Mouse (Mus musculus): ENCODE measurements around the gene Cnga3. TPM values are rescaled to one million over a fixed set of nuclear protein-coding genes. Genes with fewer than 3 reads are reported as not detected.

The Cnga3 gene
- total RNA-seq, 2 experiments from 2014 or later, result not detected

DNA sequence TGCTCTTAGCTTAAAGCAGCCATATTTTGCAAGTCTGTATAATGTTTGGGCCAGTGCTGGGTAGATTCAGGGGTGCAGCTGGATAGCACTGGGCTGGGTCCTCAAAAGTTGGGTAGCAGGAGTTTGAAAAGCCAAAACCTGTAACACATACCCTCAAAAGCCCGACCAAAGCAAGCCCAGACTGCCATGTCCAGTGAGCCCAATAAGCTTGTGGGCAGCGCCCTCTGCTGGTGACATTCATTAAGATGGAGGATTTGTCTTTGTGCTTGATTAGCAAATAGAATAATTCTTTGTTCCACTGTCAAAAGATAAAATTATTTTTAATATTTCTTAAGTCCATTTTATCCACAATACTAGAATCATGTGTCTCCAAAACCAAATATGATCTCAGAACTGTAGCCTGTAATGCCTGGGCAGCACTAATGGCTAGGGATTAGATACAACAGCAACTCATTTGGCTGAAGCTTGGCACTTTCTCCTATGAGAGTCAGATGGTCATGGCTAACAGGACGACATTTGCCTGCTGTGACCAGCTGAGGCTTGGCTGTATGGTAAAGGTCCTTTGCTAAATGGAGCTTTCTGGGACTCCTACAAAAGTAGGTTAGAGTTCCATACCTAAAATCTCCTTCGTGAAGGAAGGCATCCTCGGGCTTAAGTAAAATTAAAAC lies 36.5 kb downstream of the Cnga3 start:
- intact Hi-C loops (cut with DNase I), result loop anchor here (1.0 to 5.0 kb wide), 3 partner anchors 58 to 514 kb away; no protein-coding TSS in a partner anchor
- DNase-seq (ENCODE audit: low spot score in 2 of 2), result peak; percentile 85 to 89

DNA sequence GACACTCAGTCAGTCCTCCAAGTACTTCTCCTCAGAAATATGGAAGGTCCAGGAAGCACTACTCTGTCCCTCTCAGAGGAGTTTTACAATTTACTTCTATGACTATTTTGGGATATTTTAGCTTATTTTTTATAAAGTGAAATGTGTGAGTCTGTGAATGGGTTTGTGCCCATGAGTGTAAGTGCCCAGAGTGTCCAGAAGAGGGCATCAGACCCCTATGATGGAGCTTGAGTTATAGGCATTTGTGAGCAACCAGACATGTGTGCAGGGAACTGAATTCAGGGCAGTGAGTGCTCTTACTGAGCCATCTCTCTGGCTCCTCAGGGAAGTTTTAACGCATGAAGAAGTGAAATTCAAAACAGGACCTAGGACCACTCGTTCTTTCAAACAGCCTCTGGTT lies 44.2 kb downstream of the Cnga3 start:
- no peak for DNase-seq (ENCODE audit: low spot score in 2 of 2)
- intact Hi-C loops (cut with DNase I), result no loop called here

DNA sequence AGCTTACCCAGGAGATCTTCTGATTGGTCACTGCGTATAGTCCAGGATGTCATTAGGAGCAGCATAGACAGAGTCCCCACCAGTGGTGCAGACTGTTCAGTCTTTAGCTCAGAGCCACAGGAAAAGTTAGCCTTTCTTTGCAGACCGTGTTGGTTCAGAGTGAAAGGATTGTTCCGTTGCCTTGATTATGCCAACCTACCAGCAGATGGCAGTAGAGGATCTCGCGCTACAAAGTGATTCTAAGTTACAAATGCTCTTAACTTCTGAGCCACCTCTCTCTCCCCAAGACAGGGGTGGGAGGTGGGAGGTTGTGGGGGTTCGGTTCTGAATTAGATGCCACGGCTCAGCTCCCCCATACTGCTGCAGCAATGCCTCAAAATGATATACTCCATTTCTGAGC lies 58.2 kb downstream of the Cnga3 start:
- intact Hi-C loops (cut with DNase I), result loop anchor here (2.0 kb wide), 2 partner anchors 128 to 364 kb away; no protein-coding TSS in a partner anchor
- peak; percentile 71 to 79 for DNase-seq (ENCODE audit: low spot score in 2 of 2)

DNA sequence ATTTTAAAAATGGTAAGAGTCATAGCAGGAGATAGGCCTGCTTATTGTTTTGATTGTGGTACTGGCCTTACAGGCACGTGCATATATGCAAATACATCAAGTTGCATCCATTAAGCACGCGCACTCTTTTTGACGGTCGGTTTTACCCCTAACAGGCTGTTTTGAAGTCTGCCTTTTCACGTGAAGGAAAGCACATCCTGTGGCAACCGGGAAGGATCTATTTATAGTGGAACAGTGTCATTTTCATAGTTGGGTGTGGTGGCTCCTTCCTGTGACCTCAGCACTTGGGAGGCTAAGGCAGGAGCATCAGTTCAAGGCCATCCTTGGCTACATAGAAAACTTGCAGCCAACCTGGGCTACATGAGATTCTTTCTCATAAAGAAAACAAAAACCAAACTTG lies 72.3 kb downstream of the Cnga3 start:
- intact Hi-C loops (cut with DNase I), result no loop called here
- no peak for DNase-seq (ENCODE audit: low spot score in 2 of 2)

GRCm38 (mm10) chr1:37287748-37288147 lies 73.5 kb downstream of the Cnga3 start:
- intact Hi-C loops (cut with DNase I), result no loop called here
- no peak for DNase-seq (ENCODE audit: low spot score in 2 of 2)

- DNase-seq (ENCODE audit: low spot score in 2 of 2), result peak; percentile 67 to 77
- intact Hi-C loops (cut with DNase I), result no loop called here
Observed at GRCm38 (mm10) chr1:37288181-37288935, 74.1 kb downstream of the Cnga3 start.

DNA sequence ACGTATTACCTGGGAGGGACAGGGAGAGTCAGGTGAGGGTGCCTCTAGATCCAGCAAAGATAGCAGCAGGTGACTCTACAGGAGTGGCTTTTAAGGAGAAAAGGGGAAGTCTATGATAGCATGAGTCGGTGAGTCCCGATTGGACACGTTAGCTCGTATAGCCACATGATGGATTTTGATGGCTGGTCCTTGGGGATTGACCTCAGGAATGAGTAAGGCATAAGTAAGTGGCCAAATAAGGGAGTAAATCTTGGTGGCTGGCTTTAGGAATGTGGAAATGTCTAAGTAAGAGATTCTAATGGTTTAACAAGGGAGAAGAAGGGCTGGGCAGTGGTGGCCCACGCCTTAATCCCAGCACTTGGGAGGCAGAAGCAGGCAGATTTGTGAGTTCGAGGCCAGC lies 74.7 kb downstream of the Cnga3 start:
- intact Hi-C loops (cut with DNase I), result no loop called here
- DNase-seq (ENCODE audit: low spot score in 2 of 2), result no peak

- intact Hi-C loops (cut with DNase I), result no loop called here
- no peak for DNase-seq (ENCODE audit: low spot score in 2 of 2)
Observed at GRCm38 (mm10) chr1:37296414-37296813, 82.2 kb downstream of the Cnga3 start.

DNA sequence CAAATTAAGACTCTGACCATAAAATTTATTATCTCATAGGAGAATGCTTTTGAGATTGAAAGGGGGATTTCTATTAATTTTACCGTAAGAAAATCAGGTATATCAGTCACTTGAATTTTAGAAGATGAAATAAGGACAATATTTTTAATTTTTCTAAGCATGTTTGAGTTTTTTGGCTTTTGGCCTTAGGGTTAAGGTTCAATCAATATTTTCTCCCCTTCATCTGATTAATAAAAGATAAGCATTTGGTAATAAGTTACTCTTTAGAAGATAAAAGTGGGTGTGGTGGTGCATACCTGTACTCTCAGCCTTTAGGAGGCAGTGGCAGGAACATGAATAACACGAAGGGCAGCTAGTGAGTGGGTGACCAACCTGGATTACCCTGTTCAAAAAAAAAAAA lies 84.7 kb downstream of the Cnga3 start:
- DNase-seq (ENCODE audit: low spot score in 2 of 2), result no peak
- intact Hi-C loops (cut with DNase I), result no loop called here

DNA sequence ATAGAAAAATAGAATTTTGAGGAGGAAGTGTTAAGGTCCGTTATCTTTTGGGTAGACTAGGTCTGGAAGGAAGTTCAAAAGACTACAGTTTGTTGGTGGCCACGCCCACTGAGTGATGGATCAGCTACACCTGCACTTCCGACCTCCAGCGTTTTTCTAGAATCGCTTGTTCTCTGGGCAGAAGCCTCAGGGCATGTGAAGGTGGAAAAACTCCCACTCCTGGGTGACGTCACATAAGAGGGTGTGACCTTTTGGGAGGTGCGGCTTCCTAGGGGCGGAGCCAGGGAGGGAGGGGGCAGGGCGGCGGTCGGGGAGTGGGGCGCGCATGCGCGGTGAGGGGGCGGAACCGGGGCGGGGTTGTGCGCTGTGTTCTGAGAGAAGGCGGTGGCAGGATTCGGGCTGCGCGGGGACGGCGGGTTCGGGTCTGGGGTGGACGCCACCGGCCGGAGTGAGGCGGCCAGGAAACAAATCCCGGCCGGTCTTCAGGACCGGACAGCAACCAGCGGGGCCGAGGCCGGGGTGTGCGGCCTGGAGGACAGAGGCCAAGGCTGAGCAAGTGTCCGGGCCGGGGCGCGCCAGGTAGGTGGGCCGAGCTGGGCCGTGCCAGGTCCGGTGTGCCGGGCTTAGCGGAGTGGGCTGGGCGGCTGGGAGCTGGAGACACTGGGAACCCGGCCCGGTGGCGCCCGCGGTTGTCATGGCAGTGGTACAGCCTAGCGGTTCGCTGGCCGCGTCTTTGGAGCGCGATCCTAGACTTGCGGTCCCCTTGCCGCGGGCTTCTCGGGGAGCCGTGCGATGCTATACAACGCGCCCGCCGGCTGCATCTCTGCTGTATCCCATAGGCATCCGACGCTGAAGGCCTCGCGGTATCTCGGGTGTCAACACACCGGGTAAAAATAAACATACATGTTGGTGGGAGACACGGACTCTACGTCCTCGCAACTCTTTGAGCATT lies 85.6 kb downstream of the Cnga3 start, which contains the start of gene Inpp4a:
Gene Inpp4a, plus strand, starts transcription at position 326 of the 952 bp plus-strand sequence.
- intact Hi-C loops (cut with DNase I), result loop anchor here (2.0 to 5.0 kb wide), 2 partner anchors 47 to 69 kb away; no protein-coding TSS in a partner anchor
- DNase-seq (ENCODE audit: low spot score in 2 of 2), result peak; percentile 86 to 93

DNA sequence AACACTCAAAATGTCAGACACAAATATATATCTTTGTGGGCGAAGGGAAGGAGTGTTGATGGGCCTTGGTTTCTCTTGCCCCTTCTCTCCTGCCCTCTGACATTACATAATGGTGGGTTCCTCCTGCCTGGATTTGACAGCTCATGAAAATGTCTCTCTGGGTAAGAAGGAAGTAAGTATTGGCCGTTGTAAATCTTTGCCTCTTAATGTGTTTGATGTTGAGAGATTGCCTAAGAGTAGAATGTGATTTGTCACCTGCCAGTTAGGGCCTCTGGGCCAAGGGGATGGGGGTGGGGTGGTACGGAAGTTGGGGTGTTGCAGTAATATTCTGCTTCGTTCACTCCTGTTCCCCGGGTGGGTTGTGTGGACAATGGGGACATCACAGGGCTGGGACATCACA lies 86.4 kb downstream of the Cnga3 start:
- DNase-seq (ENCODE audit: low spot score in 2 of 2), result peak in 1 of 2 experiments; percentile 14
- intact Hi-C loops (cut with DNase I), result loop anchor here (2.0 to 5.0 kb wide), 2 partner anchors 47 to 68 kb away; no protein-coding TSS in a partner anchor

DNA sequence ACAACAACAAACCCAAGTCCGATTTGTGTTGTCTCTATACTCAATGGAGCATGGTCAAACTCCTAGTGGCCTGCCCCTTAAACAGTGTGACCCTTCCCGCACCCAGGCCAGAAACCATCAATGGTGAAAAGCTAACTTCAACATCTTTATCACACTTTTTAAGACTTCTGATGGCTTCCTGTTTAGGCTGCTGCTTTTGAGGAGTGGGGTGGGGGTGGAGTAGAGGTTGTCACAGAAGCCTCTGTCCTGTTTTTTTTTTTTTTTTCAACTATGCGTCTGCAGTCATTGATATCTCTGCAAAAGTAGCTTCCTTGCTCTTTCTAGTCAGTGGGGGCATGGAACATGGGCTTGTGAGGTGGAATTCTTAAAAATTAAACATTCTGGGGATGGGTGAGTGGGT lies 88.6 kb downstream of the Cnga3 start:
- intact Hi-C loops (cut with DNase I), result loop anchor here (5.0 kb wide), 1 partner anchor 44 kb away; no protein-coding TSS in a partner anchor
- no peak for DNase-seq (ENCODE audit: low spot score in 2 of 2)

DNA sequence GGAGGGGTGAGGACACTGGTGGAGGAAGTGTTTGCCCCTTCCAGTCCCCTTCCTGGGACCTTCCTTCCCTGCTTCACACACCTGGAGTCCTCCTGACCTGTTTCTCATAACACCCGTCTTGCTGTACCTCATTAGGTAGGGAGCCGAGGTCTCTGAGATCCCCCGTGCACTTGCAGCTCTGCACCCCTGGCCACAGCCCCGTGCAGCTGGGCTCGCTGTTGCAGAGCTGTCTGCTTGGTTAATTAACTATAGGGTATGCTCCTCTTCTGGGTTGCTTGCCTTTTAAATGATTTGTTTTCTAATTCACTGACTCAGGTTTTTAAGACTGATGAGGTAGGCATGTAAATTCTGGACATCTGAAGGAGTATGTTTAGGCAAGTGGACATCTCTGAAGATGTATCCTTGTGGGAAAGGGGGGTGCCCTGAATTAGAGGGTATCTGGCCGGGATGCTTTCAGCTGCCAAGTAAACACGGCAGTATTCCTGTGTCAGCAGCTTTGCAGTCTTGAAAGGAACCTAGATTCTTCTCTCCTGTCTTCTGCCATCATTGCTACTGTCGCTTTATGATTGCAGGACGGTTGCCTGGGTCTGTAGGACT lies 91.6 kb downstream of the Cnga3 start:
- no peak for DNase-seq (ENCODE audit: low spot score in 2 of 2)
- intact Hi-C loops (cut with DNase I), result no loop called here

- DNase-seq (ENCODE audit: low spot score in 2 of 2), result no peak
- intact Hi-C loops (cut with DNase I), result no loop called here
Observed at GRCm38 (mm10) chr1:37307586-37307985, 93.4 kb downstream of the Cnga3 start.

DNA sequence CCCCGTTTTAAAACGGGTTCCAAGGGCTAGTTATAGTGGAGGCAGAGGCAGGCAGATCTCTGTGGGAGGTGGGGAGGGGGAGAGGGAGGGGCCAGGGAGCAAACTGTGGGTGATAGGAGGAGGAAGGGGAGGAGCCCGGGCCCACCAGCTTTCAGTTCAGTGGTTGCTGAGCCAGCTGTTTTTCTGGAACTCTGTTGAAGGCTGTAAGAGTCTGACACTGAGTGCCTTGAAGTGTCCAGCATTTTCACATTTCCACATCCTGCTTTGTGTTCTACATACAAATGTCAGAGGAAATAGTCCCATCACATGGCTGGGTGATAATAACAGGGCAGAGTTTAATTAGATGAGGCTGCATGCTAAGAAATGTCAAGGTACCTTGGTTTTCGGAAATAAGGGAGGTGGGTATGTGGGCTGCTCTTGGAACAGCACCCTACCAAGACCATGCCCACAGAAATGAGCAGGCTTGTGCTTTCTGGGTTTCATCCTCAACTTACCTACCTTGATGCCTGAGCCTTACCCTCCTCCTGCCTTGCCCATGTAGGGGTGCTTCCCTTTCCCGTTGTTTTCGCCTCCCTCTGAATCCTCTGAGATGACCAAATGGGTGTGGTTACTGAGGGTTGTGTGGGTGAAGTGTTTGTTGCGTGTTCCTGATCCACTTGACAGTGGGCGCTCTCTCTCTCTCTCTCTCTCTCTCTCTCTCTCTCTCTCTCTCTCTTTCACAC lies 93.9 kb downstream of the Cnga3 start:
- no peak for DNase-seq (ENCODE audit: low spot score in 2 of 2)
- intact Hi-C loops (cut with DNase I), result no loop called here

DNA sequence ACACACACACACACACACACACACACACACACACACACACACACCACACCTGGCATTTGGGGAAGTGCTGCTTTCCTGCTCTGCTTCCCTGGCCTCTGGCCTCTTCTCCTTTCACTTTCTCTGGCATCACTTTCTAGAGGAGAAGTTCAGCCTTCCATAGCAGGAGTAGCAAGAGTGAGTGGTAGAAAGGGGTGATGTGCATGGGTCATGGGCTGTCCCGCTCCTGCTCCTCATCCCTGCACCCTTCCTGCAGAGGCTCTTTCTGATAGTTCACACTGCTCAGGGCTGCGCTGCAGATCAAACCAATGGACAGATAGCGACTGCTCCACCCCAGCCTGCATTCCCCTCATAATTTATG lies 94.5 kb downstream of the Cnga3 start:
- intact Hi-C loops (cut with DNase I), result no loop called here
- no peak for DNase-seq (ENCODE audit: low spot score in 2 of 2)

GRCm38 (mm10) chr1:37309939-37310515 lies 95.8 kb downstream of the Cnga3 start:
- intact Hi-C loops (cut with DNase I), result no loop called here

More at GRCm38 (mm10) chr1:37309939-37310515, 95.8 kb downstream of the Cnga3 start:
- DNase-seq (ENCODE audit: low spot score in 2 of 2), result no peak
